Mouse (Mus musculus) forebrain, embryonic 11.5 days (tissue): ENCODE measurements around the gene Apeh. TPM values are rescaled to one million over a fixed set of nuclear protein-coding genes. Genes with fewer than 3 reads are reported as not detected.

ENCODE experiments used
- ATAC-seq: fragments of 200-750 bp; cut with Nextera tagmentation; replicated peaks from 2 replicates; pipeline ENCODE4 v1.8.0; 2017; ENCODE audit warnings: moderate TSS enrichment; ENCODE audit not compliant: low FRiP score
- DNase-seq: peaks from one replicate; pipeline ENCODE4 v3.0.0-alpha.2; 2017; ENCODE audit warnings: low spot score
- H3K27ac ChIP-seq: fragments of 300-500 bp; sonication (generic); 2 replicates; pipeline ENCODE4 v1.5.1; 2014; ENCODE audit warnings: low read depth, low read length
- H3K27me3 ChIP-seq: fragments of 300-500 bp; sonication (generic); 2 replicates; pipeline ENCODE4 v1.6.1; 2014; ENCODE audit warnings: mild to moderate bottlenecking, low read length, mixed read lengths; ENCODE audit not compliant: control insufficient read depth, insufficient read depth
- H3K36me3 ChIP-seq: fragments of 300-500 bp; sonication (generic); 2 replicates; pipeline ENCODE4 v1.6.1; 2014; ENCODE audit warnings: mild to moderate bottlenecking, low read length, moderate library complexity, mixed read lengths; ENCODE audit not compliant: control insufficient read depth, insufficient read depth
- H3K4me1 ChIP-seq: fragments of 300-500 bp; sonication (generic); replicated peaks from 2 replicates; pipeline ENCODE4 v1.6.1; 2014; ENCODE audit warnings: low read length, mixed read lengths; ENCODE audit not compliant: control insufficient read depth, insufficient read depth
- H3K4me2 ChIP-seq: fragments of 300-500 bp; sonication (generic); 2 replicates; pipeline ENCODE4 v1.6.1; 2014; ENCODE audit warnings: low read depth, mild to moderate bottlenecking, low read length, moderate library complexity, mixed read lengths; ENCODE audit not compliant: severe bottlenecking
- H3K4me3 ChIP-seq: fragments of 300-500 bp; sonication (generic); 2 replicates; pipeline ENCODE4 v1.5.1; 2014; ENCODE audit warnings: low read depth, low read length
- H3K9ac ChIP-seq: fragments of 300-500 bp; sonication (generic); 2 replicates; pipeline ENCODE4 v1.6.1; 2014; ENCODE audit warnings: low read length
- H3K9me3 ChIP-seq: fragments of 300-500 bp; sonication (generic); 2 replicates; pipeline ENCODE4 v1.6.1; 2016; ENCODE audit warnings: low read length, mixed read lengths; ENCODE audit not compliant: control insufficient read depth
- WGBS: fragments of 180-500 bp; shearing (Covaris S2); extraction: QIAGEN DNeasy Blood & Tissue Kit; methylation state at CpG from one replicate; pipeline ENCODE4 v1.1.7; 2014; 5-methylcytosine and 5-hydroxymethylcytosine counted together
- polyA plus RNA-seq: library from polyadenylated mRNA; unstranded; fragments of >200 nt; fragmentation: Nextera tagmentation; extraction: Ambion mirVana; gene quantifications from 2 replicates; pipeline ENCODE4 v1.2.1, GENCODE M21; 2014

The Apeh gene
- polyA plus RNA-seq, 1 experiment from 2014 or later, result 53.3 TPM

DNA sequence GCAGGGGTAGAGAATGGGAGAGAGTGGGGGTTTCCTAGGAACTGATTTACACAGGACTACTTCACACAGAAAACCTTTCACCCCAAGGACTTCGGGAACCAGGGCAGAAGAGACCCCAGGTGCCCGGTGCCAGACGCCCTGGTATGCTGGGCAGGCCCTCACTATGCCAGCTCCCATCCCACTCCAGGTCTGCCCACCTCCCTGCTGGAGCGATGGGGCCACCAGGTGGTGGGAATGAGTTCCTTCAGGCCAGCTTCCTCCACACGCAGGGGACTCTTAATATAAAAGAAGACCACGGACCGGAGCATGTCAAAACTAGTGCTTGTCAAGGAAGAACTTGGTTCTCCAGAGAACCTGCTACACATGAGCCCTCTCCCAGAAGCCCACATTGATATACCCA lies 27.2 kb downstream of the Apeh start:
- H3K4me1 ChIP-seq, result no peaks in the 10 kb centered on the region
- H3K36me3 ChIP-seq, result no peaks in the 10 kb centered on the region
- no peaks in the 10 kb centered on the region for H3K27me3 ChIP-seq
- no peak overlapping the region for H3K4me2 ChIP-seq
- ATAC-seq, result no peak
- H3K9ac ChIP-seq, result no peak overlapping the region
- H3K9me3 ChIP-seq, result no peaks in the 10 kb centered on the region
- H3K4me3 ChIP-seq, result no peak overlapping the region
- DNase-seq, result no peak
- WGBS, result 86% methylated on average over 7 of the region's 7 CpGs
- no peak overlapping the region for H3K27ac ChIP-seq

DNA sequence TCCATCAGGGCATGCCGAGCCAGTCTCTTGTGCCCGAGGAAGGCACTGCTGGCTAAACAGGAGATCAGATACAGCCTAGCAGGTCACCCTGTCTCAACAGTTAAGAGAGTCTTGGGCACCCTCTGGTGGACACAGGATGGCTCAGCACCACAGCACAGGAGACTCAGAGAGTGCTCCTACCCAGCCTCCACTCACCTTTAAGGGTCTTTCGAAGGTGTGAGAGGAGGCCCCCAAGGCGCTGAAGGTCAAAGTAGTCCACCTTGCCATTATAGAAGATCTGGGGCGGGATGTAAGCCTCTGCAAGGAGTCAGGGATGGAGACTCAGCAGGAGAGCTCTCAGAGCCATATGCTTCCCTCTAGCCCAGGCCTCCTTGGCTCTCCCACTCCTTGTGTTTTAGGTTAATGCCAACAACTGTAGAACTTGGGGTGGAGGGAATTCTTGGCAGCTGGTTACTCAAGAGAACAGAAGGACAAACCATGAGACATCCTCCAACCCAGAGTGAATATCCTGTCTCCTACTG lies 28.9 kb downstream of the Apeh start:
- Histone ChIP-seq H3K4me2 (no peak overlapping the region), H3K27ac (no peak overlapping the region), H3K4me1 (no peaks in the 10 kb centered on the region), H3K9me3 (no peaks in the 10 kb centered on the region), H3K36me3 (no peaks in the 10 kb centered on the region), H3K9ac (no peak overlapping the region), H3K27me3 (no peaks in the 10 kb centered on the region), H3K4me3 (no peak overlapping the region)
- 45% methylated on average over 5 of the region's 5 CpGs for WGBS
- ATAC-seq (no peak), DNase-seq (peak; percentile 73)

DNA sequence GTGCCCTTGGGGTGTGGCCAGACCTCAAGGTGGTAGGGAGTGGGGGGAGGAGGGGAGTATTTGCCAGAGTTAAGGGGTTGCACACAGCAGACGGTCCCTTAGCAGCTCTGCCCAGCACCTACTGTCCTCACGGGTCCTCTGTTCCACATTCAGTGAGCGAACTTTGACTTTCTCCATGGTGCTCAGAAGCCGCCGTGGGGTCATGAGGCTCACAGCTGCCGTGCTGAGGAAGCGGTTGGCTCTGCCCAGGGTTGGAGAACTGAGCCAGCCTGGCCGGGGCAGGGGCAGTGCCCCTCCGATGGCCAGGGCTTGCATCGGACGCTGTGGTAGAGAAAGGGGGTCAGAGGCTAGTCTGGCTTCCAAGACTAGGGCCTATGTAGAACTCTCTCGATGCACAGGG lies 31.0 kb downstream of the Apeh start:
- WGBS, result 92% methylated on average over 12 of the region's 12 CpGs
- no peak overlapping the region for H3K4me3 ChIP-seq
- H3K9ac ChIP-seq, result no peak overlapping the region
- no peak for DNase-seq
- no peak overlapping the region for H3K4me2 ChIP-seq
- no peaks in the 10 kb centered on the region for H3K36me3 ChIP-seq
- H3K27ac ChIP-seq, result no peak overlapping the region
- H3K27me3 ChIP-seq, result no peaks in the 10 kb centered on the region
- no peaks in the 10 kb centered on the region for H3K4me1 ChIP-seq
- no peak for ATAC-seq
- H3K9me3 ChIP-seq, result no peaks in the 10 kb centered on the region

DNA sequence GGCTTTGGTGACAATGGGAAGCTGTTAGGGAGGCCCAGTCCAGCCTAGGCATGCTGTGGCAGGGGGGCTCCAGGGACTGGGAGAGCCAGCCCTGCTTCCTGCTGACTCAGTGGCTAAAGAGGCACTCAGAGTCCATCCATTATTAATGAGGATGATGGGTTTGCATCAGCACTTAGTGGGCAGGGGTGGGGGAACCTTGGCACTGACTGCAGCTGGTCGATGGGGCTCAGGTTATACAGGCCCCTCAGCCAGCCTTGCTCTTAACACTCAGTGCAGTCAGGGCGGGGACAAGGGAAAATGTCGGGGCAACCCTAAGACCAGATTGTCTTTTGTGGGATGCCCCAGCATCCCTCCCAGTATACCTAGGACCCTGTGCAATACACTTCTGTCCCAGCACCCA lies 32.3 kb downstream of the Apeh start:
- Histone ChIP-seq H3K4me2 (no peak overlapping the region), H3K27ac (no peak overlapping the region), H3K27me3 (no peaks in the 10 kb centered on the region), H3K36me3 (no peaks in the 10 kb centered on the region), H3K9ac (no peak overlapping the region), H3K4me3 (no peak overlapping the region), H3K9me3 (no peaks in the 10 kb centered on the region), H3K4me1 (no peaks in the 10 kb centered on the region)
- DNase-seq (no peak), ATAC-seq (no peak)
- WGBS, result 87% methylated on average over 3 of the region's 3 CpGs

DNA sequence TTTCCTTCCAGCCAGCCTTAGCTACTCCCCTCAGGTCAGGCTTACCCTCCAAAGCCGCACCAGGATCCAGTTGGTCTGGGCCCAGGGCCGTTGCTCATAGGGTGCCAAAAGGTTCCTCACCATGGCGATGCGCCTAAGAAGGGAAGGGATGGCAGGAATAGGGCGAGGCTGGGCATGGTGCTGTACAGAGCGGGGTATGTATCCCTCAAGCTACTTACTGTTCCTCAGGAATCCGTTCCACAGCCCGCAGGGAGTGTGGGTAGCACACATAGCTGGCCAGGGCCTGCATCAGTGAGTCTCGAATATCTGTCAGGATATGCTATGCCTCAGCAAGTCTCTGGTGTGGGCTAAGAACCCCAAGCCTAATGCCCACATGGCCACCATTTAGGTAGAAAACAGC lies 36.1 kb downstream of the Apeh start:
- Histone ChIP-seq H3K4me3 (no peak overlapping the region), H3K27me3 (no peaks in the 10 kb centered on the region), H3K9ac (no peak overlapping the region), H3K4me1 (no peaks in the 10 kb centered on the region; the same call in 1 of the 2 replicates), H3K9me3 (no peaks in the 10 kb centered on the region), H3K4me2 (no peak overlapping the region), H3K27ac (no peak overlapping the region), H3K36me3 (no peaks in the 10 kb centered on the region)
- DNase-seq, result peak; percentile 47
- 95% methylated on average over 9 of the region's 9 CpGs for WGBS
- ATAC-seq, result no peak

DNA sequence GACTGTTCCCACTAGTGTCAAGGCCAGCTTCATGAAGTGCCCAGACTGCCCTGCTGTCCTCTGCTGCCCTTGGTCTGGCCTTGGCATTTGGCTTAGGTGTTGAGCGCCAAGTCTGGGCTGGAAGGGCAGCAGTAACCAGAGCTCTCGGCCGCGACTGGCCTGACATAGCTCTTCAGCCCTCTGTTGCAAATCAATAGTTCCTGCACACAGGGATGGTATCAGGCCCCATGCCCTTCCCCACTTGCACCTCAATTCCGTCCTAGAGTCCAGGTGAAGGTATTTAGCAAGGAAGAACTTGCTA lies 37.2 kb downstream of the Apeh start:
- Histone ChIP-seq H3K4me1 (no peaks in the 10 kb centered on the region; the same call in 1 of the 2 replicates), H3K27me3 (no peaks in the 10 kb centered on the region), H3K4me3 (no peak overlapping the region), H3K9ac (no peak overlapping the region), H3K36me3 (no peaks in the 10 kb centered on the region), H3K9me3 (no peaks in the 10 kb centered on the region), H3K27ac (no peak overlapping the region), H3K4me2 (no peak overlapping the region)
- no peak for DNase-seq
- no peak for ATAC-seq
- WGBS, result 87% methylated on average over 5 of the region's 5 CpGs

DNA sequence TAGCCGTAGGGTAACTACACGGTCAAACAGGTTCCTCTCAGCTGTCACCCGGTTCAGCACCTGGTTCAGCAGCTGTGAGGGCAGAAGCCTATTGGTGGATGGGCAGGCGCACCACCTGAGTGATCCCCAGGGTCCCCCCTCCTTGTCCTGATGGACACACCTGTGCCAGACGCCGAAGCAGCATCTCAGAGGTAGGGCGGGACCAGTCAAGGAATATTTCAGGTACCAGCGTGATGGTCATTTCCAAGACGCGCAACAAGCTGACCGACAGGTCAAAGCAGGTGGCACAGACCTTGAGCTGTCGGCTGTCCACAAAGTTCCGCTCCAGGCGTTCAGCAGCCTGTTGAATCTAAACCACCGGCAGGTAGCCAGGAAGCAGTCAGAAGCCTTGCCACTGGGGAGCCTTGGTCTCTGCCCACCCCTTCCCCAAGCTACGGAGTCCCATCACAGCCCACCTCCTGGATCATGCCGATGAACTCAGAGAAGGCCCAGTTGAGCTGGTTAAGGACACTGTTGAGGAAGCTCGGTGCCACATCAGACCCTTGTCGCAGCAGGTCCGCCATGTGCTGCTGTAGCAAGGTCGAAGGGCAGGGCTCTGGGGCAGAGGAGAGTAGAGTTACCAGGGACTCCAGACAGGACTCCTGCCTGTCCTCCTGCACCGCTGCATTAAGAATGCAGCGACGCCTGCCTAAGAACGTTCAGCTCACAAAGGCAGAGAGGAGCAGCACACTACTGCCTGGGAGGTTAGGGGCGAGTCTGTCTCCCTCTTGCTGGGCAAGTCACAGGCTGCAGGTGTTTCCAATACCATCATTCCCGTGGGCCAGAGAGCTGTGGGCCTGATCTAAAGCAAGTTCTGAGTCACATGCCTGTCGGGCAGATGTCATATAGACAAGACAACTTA lies 37.8 kb downstream of the Apeh start:
- Histone ChIP-seq H3K27me3 (no peaks in the 10 kb centered on the region), H3K9ac (no peak overlapping the region), H3K9me3 (no peaks in the 10 kb centered on the region), H3K36me3 (no peaks in the 10 kb centered on the region), H3K27ac (no peak overlapping the region), H3K4me2 (no peak overlapping the region), H3K4me3 (no peak overlapping the region), H3K4me1 (no peaks in the 10 kb centered on the region; the same call in 1 of the 2 replicates)
- ATAC-seq (no peak), DNase-seq (peak; percentile 49)
- WGBS, result 83% methylated on average over 28 of the region's 28 CpGs

DNA sequence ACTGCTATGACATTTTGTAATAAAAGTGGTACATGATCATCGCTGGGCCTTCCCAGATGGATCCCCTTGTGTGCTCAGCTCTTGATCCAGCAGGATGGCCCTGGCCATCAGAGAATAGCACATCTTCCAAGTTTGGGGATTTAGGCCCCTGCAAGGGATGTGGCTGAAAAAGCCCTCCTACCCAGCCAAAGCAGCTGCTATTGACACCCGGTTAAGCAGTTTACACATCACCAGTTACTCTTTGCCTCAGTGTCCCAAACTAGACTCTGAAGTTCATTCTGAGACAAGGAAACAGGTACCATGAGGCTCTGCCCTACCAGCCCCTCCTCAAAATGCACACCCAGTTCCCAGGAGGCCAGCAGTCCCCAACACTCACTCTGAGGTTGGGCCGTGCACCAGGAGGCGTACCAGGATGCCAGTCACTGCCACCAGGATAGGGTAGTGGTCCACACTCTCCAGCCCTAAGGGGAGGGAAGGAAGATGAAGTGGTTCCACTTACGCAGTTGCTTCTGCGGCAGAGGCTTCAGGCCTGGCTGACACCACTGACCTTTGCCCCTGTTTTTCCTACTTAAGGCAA lies 38.7 kb downstream of the Apeh start:
- Histone ChIP-seq H3K27ac (no peak overlapping the region), H3K4me3 (no peak overlapping the region), H3K4me2 (no peak overlapping the region), H3K9ac (no peak overlapping the region), H3K9me3 (no peaks in the 10 kb centered on the region), H3K27me3 (no peaks in the 10 kb centered on the region), H3K36me3 (no peaks in the 10 kb centered on the region; the same call in 1 of the 2 replicates), H3K4me1 (no peaks in the 10 kb centered on the region; the same call in 1 of the 2 replicates)
- WGBS, result 90% methylated on average over 6 of the region's 6 CpGs
- ATAC-seq (no peak), DNase-seq (peak; percentile 49)
